Mouse (Mus musculus) kidney, adult 11 months (tissue): ENCODE measurements around the gene Cpeb1.

Experiments
- DNase-seq: peaks from one replicate; pipeline ENCODE4 v3.0.0; 2022

Gene Cpeb1

DNA sequence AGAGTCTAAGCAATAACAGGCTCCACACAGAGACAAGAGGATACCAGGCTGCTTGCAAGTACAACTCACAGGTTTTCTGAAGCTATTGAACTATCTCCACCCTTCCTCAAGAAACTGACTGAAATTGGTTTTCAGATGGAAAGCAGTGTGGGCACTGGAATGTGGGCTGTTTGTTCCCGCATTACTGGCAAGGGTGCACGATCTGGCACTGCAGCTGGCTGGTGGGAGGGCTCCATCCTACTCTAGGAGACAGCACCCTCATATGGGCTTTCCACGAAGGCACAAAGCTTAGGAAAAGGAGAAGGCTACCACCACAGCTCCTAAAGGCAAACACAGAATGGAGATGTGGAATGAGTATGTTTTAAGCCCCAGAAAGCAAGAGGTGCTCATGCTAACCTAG, 85.5 kb downstream of the Cpeb1 start:
- DNase-seq: no peak

DNA sequence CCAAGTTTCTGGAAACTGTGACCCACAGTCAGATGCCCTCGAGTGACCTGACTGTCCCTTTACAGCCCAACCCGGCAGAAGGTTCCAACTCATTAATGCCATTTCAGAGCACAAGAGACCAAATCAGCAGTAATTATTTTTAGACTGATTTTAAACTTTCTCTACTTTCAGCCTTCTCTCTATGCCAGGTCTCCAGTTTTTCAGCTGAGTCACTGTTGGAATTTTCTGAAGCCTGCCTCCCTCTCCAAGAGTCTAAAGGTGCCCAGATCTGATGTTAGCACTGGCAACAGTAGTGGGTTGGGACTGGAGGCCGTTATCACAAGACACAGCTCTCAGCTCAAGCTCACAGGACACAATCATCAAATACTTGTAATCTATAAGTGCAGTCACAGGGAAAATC, 87.3 kb downstream of the Cpeb1 start:
- no peak for DNase-seq

- DNase-seq: no peak
These were observed 98.3 kb downstream of the Cpeb1 start for GRCm38 (mm10) chr7:81356975-81357374.

- no peak for DNase-seq
These were observed 98.9 kb downstream of the Cpeb1 start for GRCm38 (mm10) chr7:81356360-81356759.

DNA sequence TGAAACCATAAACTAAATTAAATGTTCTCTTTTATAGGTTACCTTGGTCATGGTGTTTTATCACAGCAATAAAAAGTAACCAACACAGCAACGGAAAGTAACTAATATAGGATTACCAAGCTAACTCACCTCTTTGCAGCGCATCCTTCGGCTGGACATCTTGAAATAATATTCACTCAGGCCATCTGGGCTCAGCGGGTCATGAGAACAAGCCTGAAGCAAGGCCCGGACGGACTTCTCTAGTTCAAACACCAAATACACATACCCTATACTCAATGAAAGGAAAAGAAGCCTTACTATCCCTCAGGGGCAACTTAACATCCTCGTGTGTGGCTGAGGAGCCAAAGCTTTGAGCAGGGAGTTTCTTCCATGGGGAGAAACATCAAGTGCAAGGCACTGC, 99.5 kb downstream of the Cpeb1 start:
- no peak for DNase-seq

DNA sequence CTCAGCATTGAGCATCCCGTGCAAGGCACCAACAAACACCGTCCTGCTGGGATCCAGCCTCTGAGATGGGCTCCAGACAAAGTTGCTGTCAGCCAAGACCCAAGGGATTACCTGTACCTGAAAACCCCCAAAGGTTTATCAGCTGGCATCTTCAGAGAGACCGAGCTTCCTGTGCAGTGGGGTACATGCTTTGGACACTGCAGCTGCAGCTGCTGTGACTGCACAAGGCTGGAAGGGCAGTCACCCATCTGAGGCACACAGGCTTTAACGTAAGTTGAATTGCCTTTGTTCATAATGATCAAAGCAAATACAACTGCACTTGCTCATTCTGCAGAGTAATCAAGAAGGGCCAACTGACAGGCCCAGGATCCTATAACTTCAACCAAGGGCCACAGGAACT, 103.4 kb downstream of the Cpeb1 start:
- DNase-seq: no peak

GRCm38 (mm10) chr7:81348206-81348605, 107.1 kb downstream of the Cpeb1 start:
- DNase-seq: no peak

DNA sequence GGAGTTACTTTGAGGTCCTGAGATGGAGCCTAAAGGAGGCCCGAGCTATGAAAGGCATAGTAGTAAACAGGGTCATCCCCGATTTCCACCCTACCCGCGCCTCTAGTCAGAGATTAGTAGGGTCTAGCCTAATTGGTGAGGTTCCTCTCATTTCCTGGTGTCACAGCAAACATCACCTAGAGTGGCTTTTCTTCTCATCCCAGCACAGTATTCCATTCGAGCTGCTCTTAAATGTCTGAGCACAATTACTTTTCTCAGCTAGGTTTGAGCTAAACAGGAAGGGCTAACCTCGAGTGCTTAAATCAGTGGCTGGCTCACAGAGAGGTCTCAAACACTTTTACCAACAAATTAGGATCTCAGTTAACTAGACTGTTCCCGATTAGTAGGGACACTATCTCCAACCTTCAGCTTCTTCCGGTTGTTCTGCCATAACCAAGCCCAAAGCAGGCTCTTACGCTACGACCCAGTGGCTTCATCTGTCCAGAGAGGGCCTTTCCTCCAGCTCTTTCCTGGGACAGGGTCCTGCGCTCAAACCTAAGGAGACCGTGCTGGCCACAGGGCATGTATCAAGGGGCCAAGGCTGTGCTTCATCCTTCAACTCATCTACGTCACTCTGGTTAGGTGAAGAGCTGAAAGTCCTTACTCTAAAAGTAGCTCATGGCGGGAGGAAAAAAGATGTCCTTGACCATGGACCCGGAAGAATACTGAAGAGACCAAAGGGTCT, 109.7 kb downstream of the Cpeb1 start:
- no peak for DNase-seq

DNA sequence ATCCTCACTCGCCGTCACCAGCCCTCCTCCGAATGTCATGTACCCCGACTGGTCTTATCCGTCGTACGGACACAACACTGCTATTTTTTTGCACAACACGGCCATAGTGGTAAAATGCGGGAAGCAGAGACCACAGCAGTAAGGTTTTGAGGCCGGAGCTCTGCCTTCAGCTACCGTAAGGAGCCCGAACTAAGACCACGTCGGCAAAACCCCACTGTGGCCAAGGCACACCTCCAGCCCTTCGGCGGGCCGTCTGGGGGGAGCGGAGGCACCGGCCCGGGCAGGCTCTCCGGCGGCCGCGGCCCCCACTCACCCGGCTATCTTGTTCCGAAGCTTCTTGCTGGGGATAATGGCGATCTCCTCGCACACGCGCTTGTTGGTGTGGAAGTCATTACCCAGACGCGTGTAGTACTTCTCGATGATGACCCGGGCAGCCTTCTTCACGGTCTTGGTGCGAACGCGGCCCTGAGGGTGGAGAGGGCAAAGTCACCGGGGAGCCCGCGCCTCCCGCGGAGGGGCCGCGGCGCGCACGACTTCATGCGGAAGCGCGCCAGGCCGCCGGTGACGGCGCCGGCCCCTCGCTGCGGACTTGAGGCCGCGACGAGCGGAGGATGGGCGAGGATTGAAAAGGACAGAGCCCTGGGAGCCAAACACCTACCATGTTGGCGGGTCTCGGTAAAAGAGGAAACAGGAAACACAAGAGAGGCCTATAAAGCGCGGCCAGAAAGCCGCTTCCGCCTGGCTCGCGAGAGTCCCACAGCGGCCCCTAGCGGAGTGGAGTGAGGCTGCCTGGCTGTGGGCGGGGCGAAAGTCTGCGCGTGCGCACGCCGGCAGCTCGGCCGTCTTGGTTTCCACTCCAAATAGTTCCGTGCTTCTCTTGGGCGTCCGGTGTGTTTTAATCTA, 110.5 kb downstream of the Cpeb1 start, which contains the start of gene Rps17:
Gene Rps17, minus strand, starts transcription at position 711 of the 903 bp plus-strand sequence.
- DNase-seq: peak; percentile 94

DNA sequence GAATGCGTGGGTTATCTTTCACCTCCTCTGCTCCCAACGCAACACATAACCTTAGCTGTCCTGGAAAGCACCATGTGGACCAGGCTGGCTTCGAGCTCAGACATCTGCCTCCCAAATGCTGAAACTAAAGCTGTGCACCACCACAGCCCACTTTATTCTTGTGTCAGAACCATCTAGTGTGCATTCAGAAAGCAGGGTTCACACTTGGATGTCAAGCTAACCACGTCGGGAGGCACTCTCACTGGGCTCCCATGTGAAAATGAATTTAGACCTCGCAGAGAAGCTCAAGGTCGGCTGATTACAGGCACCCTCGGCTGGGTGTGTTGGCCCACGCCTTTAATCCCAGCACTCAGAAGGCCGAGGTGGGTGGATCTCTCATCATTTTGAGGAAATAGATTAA, 111.4 kb downstream of the Cpeb1 start:
- DNase-seq: no peak

GRCm38 (mm10) chr7:81343316-81343715, 111.9 kb downstream of the Cpeb1 start:
- no peak for DNase-seq

DNA sequence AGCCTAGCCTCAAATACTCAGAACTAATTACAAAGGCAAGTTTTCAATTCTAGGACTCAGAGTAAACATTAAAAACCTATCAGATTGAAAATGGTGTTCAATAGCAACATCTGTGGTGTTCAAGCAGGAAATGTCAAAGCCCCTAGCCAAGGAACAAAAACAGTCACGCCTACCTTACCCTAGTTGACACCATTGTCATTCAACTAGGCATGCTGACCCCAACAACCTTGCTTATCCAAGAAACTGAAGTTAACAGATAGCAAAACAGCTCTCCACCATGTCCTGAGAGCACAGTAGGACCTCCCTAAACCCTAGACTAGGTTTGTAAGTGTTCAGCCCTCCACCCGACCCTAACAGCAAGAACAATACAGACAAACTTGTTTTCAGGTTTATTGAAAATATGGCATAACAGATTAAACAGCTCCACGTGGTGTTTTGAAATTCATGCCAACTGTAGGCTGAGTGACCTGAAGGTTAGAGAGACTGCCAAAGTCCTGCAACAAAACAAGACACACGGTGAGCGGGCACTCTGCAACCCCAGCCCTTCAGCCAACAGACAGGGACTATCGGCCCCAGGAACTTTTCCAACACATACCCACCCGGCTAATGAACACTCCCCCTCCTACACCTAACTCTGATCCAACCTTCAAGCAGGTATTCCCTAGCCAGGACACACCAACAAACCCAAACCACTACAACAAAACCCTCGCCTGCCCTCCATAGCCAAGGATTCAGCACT, 112.7 kb downstream of the Cpeb1 start:
- DNase-seq: peak; percentile 36

DNA sequence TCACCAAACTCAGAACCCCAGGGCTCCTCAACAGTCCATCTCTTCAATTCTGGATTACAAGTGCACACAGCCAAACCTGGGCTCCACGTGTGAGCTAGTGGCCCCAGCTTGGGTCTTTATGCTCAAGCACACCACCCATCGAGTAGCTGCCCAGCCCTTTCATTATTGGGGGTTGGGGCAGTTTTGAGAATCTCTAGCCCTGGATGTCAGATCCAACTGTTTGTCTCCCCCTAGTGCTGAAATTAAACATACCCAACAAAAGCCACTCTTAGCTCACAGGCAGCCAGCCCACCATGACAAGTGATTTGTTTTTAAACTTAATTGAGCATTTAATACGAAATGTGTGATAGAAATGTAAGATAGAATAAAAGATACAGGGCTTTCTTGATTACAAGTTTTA, 113.7 kb downstream of the Cpeb1 start:
- no peak for DNase-seq

GRCm38 (mm10) chr7:81339783-81340182, 115.5 kb downstream of the Cpeb1 start:
- DNase-seq: peak; percentile 59

DNA sequence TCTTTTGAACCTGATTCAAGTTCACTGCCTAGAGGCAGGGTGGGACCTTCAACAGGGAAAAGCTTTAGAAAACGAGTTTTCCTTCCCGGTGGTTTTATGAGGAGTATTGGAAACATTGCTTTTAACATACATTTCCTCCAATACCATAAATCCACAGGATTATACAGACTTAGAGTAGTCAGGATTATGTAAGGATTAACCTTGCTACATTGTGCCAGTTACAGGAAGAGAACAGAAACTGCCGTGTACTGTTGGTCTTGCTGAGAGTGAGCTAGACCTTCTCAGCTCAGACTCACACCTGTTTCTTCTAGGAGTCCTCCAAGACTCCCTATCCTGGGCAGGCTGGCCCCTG, 116.8 kb downstream of the Cpeb1 start:
- DNase-seq: no peak

DNA sequence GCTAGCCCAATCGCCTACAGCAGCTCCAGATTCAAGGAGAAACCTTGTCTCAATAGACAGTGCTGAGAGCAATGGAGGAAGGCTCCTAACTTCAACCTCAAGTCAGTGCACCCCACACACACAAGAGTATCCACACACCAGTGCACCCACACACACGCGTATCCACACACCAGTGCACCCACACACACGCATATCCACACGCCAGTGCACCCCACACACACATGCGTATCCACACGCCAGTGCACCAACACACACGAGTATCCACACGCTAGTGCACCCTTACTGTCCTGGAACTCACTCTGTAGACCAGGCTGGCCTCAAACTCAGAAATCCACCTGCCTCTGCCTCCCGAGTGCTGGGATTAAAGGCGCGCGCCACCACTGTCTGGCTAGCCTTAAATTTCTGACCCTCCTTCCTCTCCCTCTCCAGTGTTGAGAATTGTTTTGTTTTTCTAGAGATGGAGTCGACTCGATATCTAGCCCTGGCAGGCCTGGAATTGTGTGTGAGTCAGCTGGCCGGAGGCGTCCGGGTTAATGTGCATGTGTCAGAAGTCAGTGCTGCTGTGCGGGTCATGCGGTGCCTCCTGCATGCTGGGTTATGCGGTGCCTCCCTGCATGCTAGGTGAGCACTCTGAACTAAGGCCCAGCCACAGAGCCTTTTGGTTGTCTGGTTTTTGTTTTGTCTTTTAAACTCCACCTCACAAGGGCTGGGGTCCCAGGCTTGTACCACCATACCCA, 117.3 kb downstream of the Cpeb1 start:
- no peak for DNase-seq

- DNase-seq: no peak
These were observed 118.9 kb downstream of the Cpeb1 start for GRCm38 (mm10) chr7:81336432-81336786.

- DNase-seq: no peak
These were observed 119.4 kb downstream of the Cpeb1 start for GRCm38 (mm10) chr7:81335705-81336431.

- DNase-seq: no peak
These were observed 123.4 kb downstream of the Cpeb1 start for GRCm38 (mm10) chr7:81331851-81332250.

DNA sequence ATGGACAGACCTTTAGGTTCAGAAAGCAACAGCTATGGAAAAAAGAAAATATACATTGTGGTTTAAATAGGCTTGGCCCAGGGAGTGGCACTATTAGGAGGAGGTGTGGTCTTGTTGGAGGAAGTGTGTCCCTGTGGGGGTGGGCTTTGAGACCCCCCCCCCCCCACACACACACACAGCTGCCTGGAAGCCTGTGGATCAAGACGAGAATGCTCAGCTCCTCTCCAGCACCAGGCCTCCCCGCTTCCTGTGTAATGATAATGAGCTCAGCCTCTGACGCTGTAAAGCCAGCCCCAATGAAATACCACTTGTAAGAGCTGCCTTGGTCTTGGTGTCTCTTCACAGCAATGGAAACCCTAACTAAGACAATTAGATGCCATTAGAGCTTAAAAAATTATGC, 124.5 kb downstream of the Cpeb1 start:
- no peak for DNase-seq

DNA sequence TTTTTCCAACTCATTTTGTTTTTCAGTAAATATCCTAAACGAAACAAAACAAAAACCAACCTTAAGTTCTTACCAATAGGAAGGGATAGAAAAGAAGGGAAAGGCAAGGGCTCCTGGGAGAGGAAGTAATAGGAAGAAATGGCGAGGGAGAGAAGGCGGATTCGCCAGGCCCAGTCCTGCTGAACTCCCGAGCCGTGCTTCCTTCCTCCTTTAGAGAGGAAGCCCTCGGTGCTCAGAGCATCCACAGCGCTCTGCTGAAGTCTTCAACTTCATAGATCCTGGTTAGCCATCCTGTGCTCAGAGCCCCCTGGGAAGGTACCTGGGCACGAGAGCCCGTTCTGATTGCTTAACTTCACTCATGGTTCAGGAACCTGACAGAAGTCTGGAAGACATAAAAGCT, 127.6 kb downstream of the Cpeb1 start:
- no peak for DNase-seq

- no peak for DNase-seq
These were observed 128.4 kb downstream of the Cpeb1 start for GRCm38 (mm10) chr7:81326859-81327258.
